Mouse (Mus musculus): ENCODE results near the gene Hrh1. TPM values are rescaled to one million over a fixed set of nuclear protein-coding genes. Genes with fewer than 3 reads are reported as not detected.

The Hrh1 gene
- polyA plus RNA-seq, 1 experiment from 2014 or later, result 2.1 TPM

- Histone ChIP-seq H3K9me3 (ENCODE audit: control insufficient read depth, low read length) (no peaks in the 10 kb centered on the region), H3K36me3 (ENCODE audit: control insufficient read depth, insufficient read depth, low read length) (no peaks in the 10 kb centered on the region), H3K4me3 (ENCODE audit: low read depth, low read length) (no peak overlapping the region), H3K4me1 (replicated peaks; ENCODE audit: control insufficient read depth, insufficient read depth, low read length) (peaks cover 19% of the 10 kb centered on the region; the same call in 1 of the 2 replicates), H3K27me3 (replicated peaks; ENCODE audit: control insufficient read depth, insufficient read depth, low read length) (no peaks in the 10 kb centered on the region), H3K4me2 (ENCODE audit: low read length) (no peak overlapping the region), H3K9ac (ENCODE audit: low read length) (no peak overlapping the region), H3K27ac (ENCODE audit: low read depth) (no peak overlapping the region)
- 89% methylated on average over 3 of the region's 3 CpGs for WGBS
- DNase-seq (ENCODE audit: low spot score) (no peak), ATAC-seq (replicated peaks; ENCODE audit: low FRiP score, low TSS enrichment, low read depth) (no peak)
These were observed 59.6 kb downstream of the Hrh1 start for GRCm38 (mm10) chr6:114457299-114457698.

DNA sequence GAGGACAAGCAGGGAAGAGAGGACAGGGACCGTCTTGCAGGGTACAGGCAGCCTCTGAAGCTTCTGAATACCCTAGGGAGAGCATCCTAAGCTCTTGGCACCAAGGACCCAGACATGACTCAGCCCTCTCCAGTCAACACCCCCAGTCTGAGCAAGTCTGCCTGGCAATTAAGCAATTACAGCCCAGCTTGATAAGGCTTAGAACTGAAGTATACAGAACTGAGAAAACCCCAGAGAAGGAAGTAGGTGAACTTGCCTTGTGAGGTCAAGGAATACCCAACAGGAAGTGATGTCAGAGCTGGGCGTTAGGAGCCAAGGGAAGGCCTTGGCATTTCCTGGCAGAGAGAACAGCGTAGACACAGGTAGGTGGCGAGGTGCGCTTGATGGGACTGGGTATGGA, 60.5 kb downstream of the Hrh1 start:
- Histone ChIP-seq H3K36me3 (ENCODE audit: control insufficient read depth, insufficient read depth, low read length) (no peaks in the 10 kb centered on the region), H3K27ac (ENCODE audit: low read depth) (no peak overlapping the region), H3K27me3 (replicated peaks; ENCODE audit: control insufficient read depth, insufficient read depth, low read length) (no peaks in the 10 kb centered on the region), H3K9me3 (ENCODE audit: control insufficient read depth, low read length) (no peaks in the 10 kb centered on the region), H3K4me1 (replicated peaks; ENCODE audit: control insufficient read depth, insufficient read depth, low read length) (peaks cover 15% of the 10 kb centered on the region; the same call in 1 of the 2 replicates), H3K4me3 (ENCODE audit: low read depth, low read length) (no peak overlapping the region), H3K4me2 (ENCODE audit: low read length) (no peak overlapping the region), H3K9ac (ENCODE audit: low read length) (no peak overlapping the region)
- WGBS, result 81% methylated on average over 5 of the region's 5 CpGs
- no peak for ATAC-seq (replicated peaks; ENCODE audit: low FRiP score, low TSS enrichment, low read depth)
- DNase-seq (ENCODE audit: low spot score), result no peak

GRCm38 (mm10) chr6:114459969-114460368, 62.2 kb downstream of the Hrh1 start:
- H3K9me3 ChIP-seq (ENCODE audit: control insufficient read depth, low read length), result no peaks in the 10 kb centered on the region
- H3K27me3 ChIP-seq (replicated peaks; ENCODE audit: control insufficient read depth, insufficient read depth, low read length), result no peaks in the 10 kb centered on the region
- H3K4me3 ChIP-seq (ENCODE audit: low read depth, low read length), result no peak overlapping the region
- no peak overlapping the region for H3K9ac ChIP-seq (ENCODE audit: low read length)
- H3K27ac ChIP-seq (ENCODE audit: low read depth), result no peak overlapping the region
- ATAC-seq (replicated peaks; ENCODE audit: low FRiP score, low TSS enrichment, low read depth), result no peak
- H3K4me2 ChIP-seq (ENCODE audit: low read length), result no peak overlapping the region
- WGBS, result 88% methylated on average over 2 of the region's 2 CpGs
- H3K36me3 ChIP-seq (ENCODE audit: control insufficient read depth, insufficient read depth, low read length), result no peaks in the 10 kb centered on the region
- H3K4me1 ChIP-seq (replicated peaks; ENCODE audit: control insufficient read depth, insufficient read depth, low read length), result peaks cover 15% of the 10 kb centered on the region; the same call in 1 of the 2 replicates
- no peak for DNase-seq (ENCODE audit: low spot score)

DNA sequence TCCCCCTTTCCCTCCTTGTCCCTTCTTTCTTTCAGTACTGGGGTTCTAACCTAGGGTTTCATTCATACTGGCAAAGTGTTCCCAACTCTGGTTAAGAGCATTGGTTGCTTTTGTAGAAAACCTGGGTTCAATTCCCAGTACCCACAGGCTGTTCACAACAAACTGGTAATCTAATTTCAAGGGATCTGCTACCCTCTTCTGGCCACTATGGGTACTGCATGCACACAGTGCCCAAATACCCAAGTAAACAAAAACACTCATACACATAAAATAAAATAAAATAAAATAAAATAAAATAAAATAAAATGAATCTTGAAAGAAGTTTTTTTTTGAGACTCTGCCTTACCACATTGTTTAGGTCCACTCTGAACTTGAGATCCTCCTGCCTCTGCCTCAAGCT, 63.8 kb downstream of the Hrh1 start:
- H3K27me3 ChIP-seq (replicated peaks; ENCODE audit: control insufficient read depth, insufficient read depth, low read length), result no peaks in the 10 kb centered on the region
- peaks cover 15% of the 10 kb centered on the region; the same call in 1 of the 2 replicates for H3K4me1 ChIP-seq (replicated peaks; ENCODE audit: control insufficient read depth, insufficient read depth, low read length)
- ATAC-seq (replicated peaks; ENCODE audit: low FRiP score, low TSS enrichment, low read depth), result no peak
- H3K9ac ChIP-seq (ENCODE audit: low read length), result no peak overlapping the region
- H3K9me3 ChIP-seq (ENCODE audit: control insufficient read depth, low read length), result no peaks in the 10 kb centered on the region
- no peaks in the 10 kb centered on the region for H3K36me3 ChIP-seq (ENCODE audit: control insufficient read depth, insufficient read depth, low read length)
- H3K4me2 ChIP-seq (ENCODE audit: low read length), result no peak overlapping the region
- no peak overlapping the region for H3K27ac ChIP-seq (ENCODE audit: low read depth)
- no peak for DNase-seq (ENCODE audit: low spot score)
- H3K4me3 ChIP-seq (ENCODE audit: low read depth, low read length), result no peak overlapping the region

GRCm38 (mm10) chr6:114462747-114463146, 65.0 kb downstream of the Hrh1 start:
- H3K27ac ChIP-seq (ENCODE audit: low read depth), result no peak overlapping the region
- no peak overlapping the region for H3K4me2 ChIP-seq (ENCODE audit: low read length)
- no peaks in the 10 kb centered on the region for H3K9me3 ChIP-seq (ENCODE audit: control insufficient read depth, low read length)
- ATAC-seq (replicated peaks; ENCODE audit: low FRiP score, low TSS enrichment, low read depth) (no peak), DNase-seq (ENCODE audit: low spot score) (no peak)
- H3K4me3 ChIP-seq (ENCODE audit: low read depth, low read length), result no peak overlapping the region
- no peaks in the 10 kb centered on the region for H3K36me3 ChIP-seq (ENCODE audit: control insufficient read depth, insufficient read depth, low read length)
- peaks cover 15% of the 10 kb centered on the region; the same call in 1 of the 2 replicates for H3K4me1 ChIP-seq (replicated peaks; ENCODE audit: control insufficient read depth, insufficient read depth, low read length)
- 29% methylated on average over 4 of the region's 4 CpGs for WGBS
- no peaks in the 10 kb centered on the region for H3K27me3 ChIP-seq (replicated peaks; ENCODE audit: control insufficient read depth, insufficient read depth, low read length)
- H3K9ac ChIP-seq (ENCODE audit: low read length), result no peak overlapping the region

- WGBS, result 70% methylated on average over 5 of the region's 5 CpGs
- H3K4me2 ChIP-seq (ENCODE audit: low read length), result no peak overlapping the region
- H3K4me3 ChIP-seq (ENCODE audit: low read depth, low read length), result no peak overlapping the region
- no peaks in the 10 kb centered on the region for H3K4me1 ChIP-seq (replicated peaks; ENCODE audit: control insufficient read depth, insufficient read depth, low read length)
- no peaks in the 10 kb centered on the region for H3K9me3 ChIP-seq (ENCODE audit: control insufficient read depth, low read length)
- no peak overlapping the region for H3K27ac ChIP-seq (ENCODE audit: low read depth)
- ATAC-seq (replicated peaks; ENCODE audit: low FRiP score, low TSS enrichment, low read depth), result no peak
- DNase-seq (ENCODE audit: low spot score), result no peak
- no peak overlapping the region for H3K9ac ChIP-seq (ENCODE audit: low read length)
- H3K36me3 ChIP-seq (ENCODE audit: control insufficient read depth, insufficient read depth, low read length), result no peaks in the 10 kb centered on the region
- no peaks in the 10 kb centered on the region for H3K27me3 ChIP-seq (replicated peaks; ENCODE audit: control insufficient read depth, insufficient read depth, low read length)
These were observed 75.8 kb downstream of the Hrh1 start for GRCm38 (mm10) chr6:114473541-114473940.

DNA sequence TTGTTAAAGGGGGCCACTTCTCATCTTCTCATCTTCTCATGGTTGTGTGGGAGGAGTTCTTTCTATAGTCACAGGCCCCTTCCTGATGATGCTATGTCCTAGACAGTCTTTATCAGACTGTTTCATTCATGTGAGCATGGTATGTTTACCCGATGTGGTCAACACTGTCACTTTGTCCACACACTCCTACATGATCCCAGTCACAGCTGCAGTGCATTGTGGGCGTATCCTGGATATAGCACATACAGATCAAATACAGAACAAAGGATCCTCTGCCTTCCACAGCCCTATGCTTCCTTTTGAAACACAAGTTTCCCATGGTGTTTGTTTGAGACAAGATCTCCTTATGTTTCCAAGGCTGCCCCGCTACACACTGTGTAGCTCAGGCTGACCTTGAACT, 76.3 kb downstream of the Hrh1 start:
- Histone ChIP-seq H3K27me3 (replicated peaks; ENCODE audit: control insufficient read depth, insufficient read depth, low read length) (no peaks in the 10 kb centered on the region), H3K4me2 (ENCODE audit: low read length) (no peak overlapping the region), H3K4me3 (ENCODE audit: low read depth, low read length) (no peak overlapping the region), H3K9ac (ENCODE audit: low read length) (no peak overlapping the region), H3K36me3 (ENCODE audit: control insufficient read depth, insufficient read depth, low read length) (no peaks in the 10 kb centered on the region), H3K9me3 (ENCODE audit: control insufficient read depth, low read length) (no peaks in the 10 kb centered on the region), H3K4me1 (replicated peaks; ENCODE audit: control insufficient read depth, insufficient read depth, low read length) (no peaks in the 10 kb centered on the region), H3K27ac (ENCODE audit: low read depth) (no peak overlapping the region)
- WGBS, result 83% methylated on average over 3 of the region's 3 CpGs
- ATAC-seq (replicated peaks; ENCODE audit: low FRiP score, low TSS enrichment, low read depth), result no peak
- DNase-seq (ENCODE audit: low spot score), result no peak

- DNase-seq (ENCODE audit: low spot score), result no peak
- no peaks in the 10 kb centered on the region for H3K27me3 ChIP-seq (replicated peaks; ENCODE audit: control insufficient read depth, insufficient read depth, low read length)
- WGBS, result 79% methylated on average over 4 of the region's 4 CpGs
- H3K4me3 ChIP-seq (ENCODE audit: low read depth, low read length), result no peak overlapping the region
- H3K36me3 ChIP-seq (ENCODE audit: control insufficient read depth, insufficient read depth, low read length), result no peaks in the 10 kb centered on the region
- H3K27ac ChIP-seq (ENCODE audit: low read depth), result no peak overlapping the region
- no peak overlapping the region for H3K9ac ChIP-seq (ENCODE audit: low read length)
- ATAC-seq (replicated peaks; ENCODE audit: low FRiP score, low TSS enrichment, low read depth), result no peak
- H3K9me3 ChIP-seq (ENCODE audit: control insufficient read depth, low read length), result no peaks in the 10 kb centered on the region
- no peak overlapping the region for H3K4me2 ChIP-seq (ENCODE audit: low read length)
- no peaks in the 10 kb centered on the region for H3K4me1 ChIP-seq (replicated peaks; ENCODE audit: control insufficient read depth, insufficient read depth, low read length)
These were observed 77.2 kb downstream of the Hrh1 start for GRCm38 (mm10) chr6:114474911-114475310.

DNA sequence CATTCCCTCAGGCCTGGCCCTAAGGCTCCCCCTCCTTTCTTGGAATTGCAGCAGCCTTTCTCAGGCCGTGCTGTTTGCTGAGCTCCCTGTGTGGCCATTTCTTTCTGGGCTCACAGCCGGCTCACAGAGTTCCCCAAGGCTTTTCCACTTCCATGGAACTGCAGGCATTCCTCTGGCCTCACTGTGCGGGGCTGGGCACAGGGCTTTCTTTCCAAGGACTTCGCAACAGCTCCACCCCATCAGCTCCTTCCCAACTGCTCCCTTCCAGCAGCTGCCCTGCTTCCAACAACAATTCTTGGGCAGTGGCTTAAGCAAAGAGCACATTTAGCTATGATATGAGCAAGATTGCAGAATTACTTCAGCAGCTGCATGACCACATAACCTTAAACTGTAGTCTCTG, 81.0 kb downstream of the Hrh1 start:
- 31% methylated on average over 4 of the region's 4 CpGs for WGBS
- Histone ChIP-seq H3K27ac (ENCODE audit: low read depth) (no peak overlapping the region), H3K36me3 (ENCODE audit: control insufficient read depth, insufficient read depth, low read length) (no peaks in the 10 kb centered on the region), H3K4me1 (replicated peaks; ENCODE audit: control insufficient read depth, insufficient read depth, low read length) (no peaks in the 10 kb centered on the region), H3K4me3 (ENCODE audit: low read depth, low read length) (no peak overlapping the region), H3K27me3 (replicated peaks; ENCODE audit: control insufficient read depth, insufficient read depth, low read length) (no peaks in the 10 kb centered on the region), H3K9me3 (ENCODE audit: control insufficient read depth, low read length) (no peaks in the 10 kb centered on the region), H3K9ac (ENCODE audit: low read length) (no peak overlapping the region), H3K4me2 (ENCODE audit: low read length) (no peak overlapping the region)
- DNase-seq (ENCODE audit: low spot score) (no peak), ATAC-seq (replicated peaks; ENCODE audit: low FRiP score, low TSS enrichment, low read depth) (no peak)

Measured in intestine, embryonic 14.5 days (tissue).